Mouse (Mus musculus): ENCODE measurements at regions not wholly inside any gene's neighbourhood (a gene's known extent, or its start where the extent isn't known, plus 50 kb on each side); places are given as distances from the start of the nearest gene placed in this dataset.

- no peak for TF ChIP-seq GATA1 (IDR thresholded peaks at IDR 0.05; ENCODE audit: borderline replicate concordance, low read length)
- no peak for TF ChIP-seq FLI1 (IDR thresholded peaks at IDR 0.05; ENCODE audit: low read length)
These were observed 392.8 kb upstream of the Atp11b start for GRCm38 (mm10) chr3:35361086-35361485.

Data from megakaryocyte, embryonic 14.5 days (primary cell).